Mouse (Mus musculus) megakaryocyte, embryonic 14.5 days (primary cell): Measurements from ENCODE around the gene Pou6f1.

ENCODE experiments used
- FLI1 ChIP-seq: IDR thresholded peaks from 2 replicates; pipeline ENCODE4 v1.6.1; 2012; ENCODE audit warnings: low read length, inconsistent platforms, mixed read lengths
- GATA1 ChIP-seq: IDR thresholded peaks from 3 replicates; pipeline ENCODE4 v1.6.1; 2012; ENCODE audit warnings: mixed read lengths, low read length, inconsistent platforms, borderline replicate concordance

DNA sequence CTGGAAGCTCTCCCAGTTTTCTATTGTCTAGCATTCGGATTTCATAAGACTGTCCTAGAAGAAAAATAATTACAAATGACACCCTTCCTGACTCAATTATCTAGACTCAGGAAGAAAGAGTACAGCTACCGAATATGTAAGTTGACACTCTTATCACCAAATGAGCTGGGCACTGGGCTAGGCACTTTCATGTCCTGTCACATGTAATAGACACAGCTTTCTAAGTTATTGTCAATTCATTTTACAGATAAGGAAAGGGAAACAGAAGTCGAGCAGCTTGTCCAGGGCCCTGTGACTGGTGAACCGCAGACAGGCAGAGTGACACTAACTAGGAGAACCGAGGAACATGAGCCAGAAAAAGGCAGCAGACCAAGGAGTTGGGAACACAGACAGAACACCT lies 71.9 kb downstream of the Pou6f1 start:
- no peak for TF ChIP-seq GATA1
- no peak for TF ChIP-seq FLI1
